Mouse (Mus musculus) cortical plate, adult 2 months (tissue): ENCODE measurements around the gene Kdm5b. TPM values are rescaled to one million over a fixed set of nuclear protein-coding genes. Genes with fewer than 3 reads are reported as not detected.

ENCODE experiments used
- H3K27ac ChIP-seq: fragments of 200-500 bp; 2 replicates; pipeline ENCODE4 v1.5.1; 2012; ENCODE audit warnings: low read length, control low read depth, inconsistent platforms; ENCODE audit not compliant: insufficient read depth
- H3K4me1 ChIP-seq: fragments of 200-500 bp; 2 replicates; pipeline ENCODE4 v1.6.1; 2011; ENCODE audit warnings: low read length; ENCODE audit not compliant: control insufficient read depth, insufficient read depth
- H3K4me3 ChIP-seq: fragments of 200-500 bp; 2 replicates; pipeline ENCODE4 v1.5.1; 2011; ENCODE audit warnings: mild to moderate bottlenecking, low read length, control low read depth; ENCODE audit not compliant: insufficient read depth
- CTCF ChIP-seq: fragments of 200-500 bp; IDR thresholded peaks from 2 replicates; pipeline ENCODE4 v1.5.1; 2011; ENCODE audit warnings: mild to moderate bottlenecking, control low read depth, low read length; ENCODE audit not compliant: insufficient read depth; ENCODE audit errors: extremely low read depth
- POLR2A ChIP-seq: fragments of 200-500 bp; IDR thresholded peaks from 2 replicates; pipeline ENCODE4 v1.6.1; 2011; ENCODE audit warnings: mild to moderate bottlenecking, low read length, control low read depth; ENCODE audit not compliant: insufficient read depth; ENCODE audit errors: extremely low read depth
- polyA plus RNA-seq: library from polyadenylated mRNA; depleted of rRNA; stranded (reverse); fragments of >200 nt; gene quantifications from 2 replicates; pipeline ENCODE4 v1.2.3, GENCODE M21; 2012

Kdm5b gene
- polyA plus RNA-seq, 1 experiment, result 26.4 TPM

- no peak overlapping the region for H3K27ac ChIP-seq
- no peak for TF ChIP-seq POLR2A
- TF ChIP-seq CTCF, result no peak
- no peak overlapping the region for H3K4me3 ChIP-seq
These were observed 11.7 kb upstream of the Kdm5b start for GRCm38 (mm10) chr1:134548231-134548630.

DNA sequence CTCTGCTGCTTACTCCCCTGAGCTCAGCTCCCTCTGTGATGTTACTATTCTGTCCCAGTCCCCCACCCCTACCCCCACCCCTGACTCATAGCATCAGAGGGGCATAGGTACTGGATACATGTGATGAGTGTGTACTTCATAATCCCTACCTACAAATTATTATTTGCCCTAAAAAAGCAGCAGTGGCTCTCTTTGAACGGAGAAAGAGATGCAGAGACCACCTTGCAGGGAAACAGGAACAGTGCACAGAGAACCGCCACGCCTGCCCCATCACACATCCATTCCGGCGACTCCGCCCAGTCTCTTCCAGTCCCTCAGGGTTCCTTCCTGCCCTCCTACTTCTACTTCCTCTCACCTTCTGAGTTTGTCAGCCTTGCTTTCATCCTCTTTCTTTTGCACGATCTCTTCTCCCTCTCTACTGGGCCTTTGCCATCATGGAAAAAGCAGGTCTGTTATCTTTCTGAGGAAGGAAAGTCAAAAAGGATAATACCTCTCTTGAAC, 10.3 kb upstream of the Kdm5b start, which contains the start of gene Mgat4e:
TSS of gene Mgat4e (minus strand) at position 51 of the 501 bp plus-strand sequence.
- no peak within 1 kb of the TSS for H3K27ac ChIP-seq

More at GRCm38 (mm10) chr1:134548231-134548630, 11.7 kb upstream of the Kdm5b start:
- H3K4me1 ChIP-seq, result no peaks in the 10 kb centered on the region

DNA sequence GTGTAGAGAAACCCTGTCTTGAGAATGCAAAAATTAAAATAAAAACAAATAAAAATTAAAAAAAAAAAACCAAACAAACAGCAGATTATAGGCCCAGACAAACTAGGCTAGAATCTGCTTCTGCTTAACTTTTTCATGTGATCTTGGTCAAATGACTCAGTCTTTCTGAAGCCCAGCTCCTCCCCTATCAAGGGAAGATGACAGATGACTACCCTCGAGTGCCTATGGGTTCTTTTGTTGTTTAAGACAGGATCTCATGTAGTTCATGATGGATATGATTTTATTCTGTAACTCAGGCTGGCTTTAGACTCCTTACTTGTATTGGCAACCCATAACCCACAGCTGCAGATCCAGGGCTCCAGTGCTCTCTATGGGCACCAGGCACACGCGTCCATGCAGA, 8.1 kb upstream of the Kdm5b start:
- H3K27ac ChIP-seq, result no peak overlapping the region
- H3K4me3 ChIP-seq, result no peak overlapping the region
- TF ChIP-seq CTCF (no peak), POLR2A (no peak)
- no peaks in the 10 kb centered on the region; the same call in 1 of the 2 replicates for H3K4me1 ChIP-seq

More for the DNA sequence above, 10.3 kb upstream of the Kdm5b start, which contains the start of gene Mgat4e:
- Histone ChIP-seq H3K4me3 (no peak within 1 kb of the TSS), H3K4me1 (no peaks in the 10 kb centered on the region)
- TF ChIP-seq POLR2A (no peak), CTCF (no peak)

DNA sequence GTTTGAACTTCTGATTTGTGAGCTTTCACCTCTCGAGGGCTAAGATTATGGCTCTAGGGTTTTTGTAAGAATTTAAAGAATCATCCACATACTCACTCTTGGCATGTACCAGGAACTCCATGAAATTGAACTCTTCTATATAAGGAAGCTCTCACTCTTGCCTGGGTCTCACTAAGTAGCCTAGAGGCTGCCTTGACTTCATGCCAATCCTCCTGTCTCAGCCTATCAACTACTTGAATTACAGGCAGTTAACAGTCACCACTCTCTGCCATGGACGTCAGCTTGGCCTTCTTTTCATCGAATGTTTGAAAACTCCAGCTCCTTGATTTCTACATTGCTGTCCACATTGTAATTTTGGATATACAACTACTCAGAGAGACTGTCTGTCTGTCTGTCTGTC, 7.6 kb upstream of the Kdm5b start:
- TF ChIP-seq POLR2A, result no peak
- no peak for TF ChIP-seq CTCF
- no peaks in the 10 kb centered on the region; the same call in 1 of the 2 replicates for H3K4me1 ChIP-seq
- no peak overlapping the region for H3K4me3 ChIP-seq
- no peak overlapping the region for H3K27ac ChIP-seq

GRCm38 (mm10) chr1:134555240-134555870, 4.6 kb upstream of the Kdm5b start:
- H3K4me1 ChIP-seq, result no peaks in the 10 kb centered on the region; the same call in 1 of the 2 replicates
- H3K27ac ChIP-seq, result no peak overlapping the region
- H3K4me3 ChIP-seq, result peak overlapping the region; percentile 71; the same call in 1 of the 2 replicates
- TF ChIP-seq POLR2A, result no peak
- TF ChIP-seq CTCF, result no peak

DNA sequence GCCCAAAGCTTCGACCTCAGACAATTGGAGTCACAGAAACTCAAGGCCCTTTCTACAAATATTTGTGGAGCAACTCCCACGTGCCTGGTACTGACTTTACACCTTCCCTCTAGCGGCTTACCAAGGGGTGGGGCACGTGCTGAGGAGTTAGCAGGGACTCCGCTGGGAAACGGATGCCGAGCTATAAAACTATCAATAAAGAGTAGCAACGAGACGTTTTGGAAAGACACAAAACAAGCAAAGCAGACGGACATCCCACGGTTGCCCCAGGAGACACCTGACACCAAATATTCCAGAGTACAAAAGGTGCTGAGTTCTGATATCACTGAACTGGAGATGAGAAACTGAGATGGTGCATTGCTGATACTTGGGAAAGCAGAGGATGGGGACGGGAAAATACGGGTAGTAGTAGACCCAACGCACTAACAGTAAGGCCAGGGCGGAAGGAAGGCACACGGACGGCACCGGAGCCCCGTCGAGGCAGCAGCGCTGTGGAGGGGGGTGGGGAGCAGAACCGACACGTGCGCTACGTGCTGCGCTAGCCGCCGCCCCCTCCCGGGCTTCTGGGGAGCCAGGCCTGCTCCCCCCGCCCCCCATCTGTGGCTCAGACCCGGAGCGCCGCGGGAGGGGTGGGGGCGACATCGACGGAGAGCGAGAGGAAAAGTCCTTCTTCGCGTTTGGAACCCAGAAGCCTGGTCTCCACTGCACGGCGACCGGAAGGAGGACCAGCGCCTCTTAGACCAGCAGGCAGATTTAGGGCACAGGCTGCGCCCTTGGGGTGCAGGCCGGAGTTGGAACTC, 3.9 kb upstream of the Kdm5b start:
- no peaks in the 10 kb centered on the region; the same call in 1 of the 2 replicates for H3K4me1 ChIP-seq
- peak overlapping the region; percentile 71 for H3K4me3 ChIP-seq
- no peak for TF ChIP-seq CTCF
- TF ChIP-seq POLR2A, result no peak
- 0 out of 2 replicates have a peak overlapping the region, but pooled peaks have one; percentile 32 for H3K27ac ChIP-seq

GRCm38 (mm10) chr1:134556671-134557218, 3.2 kb upstream of the Kdm5b start:
- H3K27ac ChIP-seq, result 0 out of 2 replicates have a peak overlapping the region, but pooled peaks have one; percentile 32

GRCm38 (mm10) chr1:134558511-134558910, 1.5 kb upstream of the Kdm5b start:
- Histone ChIP-seq H3K27ac (no peak overlapping the region), H3K4me1 (no peaks in the 10 kb centered on the region; the same call in 1 of the 2 replicates), H3K4me3 (no peak overlapping the region)
- TF ChIP-seq CTCF, result no peak
- TF ChIP-seq POLR2A, result no peak

More at GRCm38 (mm10) chr1:134556671-134557218, 3.2 kb upstream of the Kdm5b start:
- TF ChIP-seq POLR2A (peak; percentile 58), CTCF (no peak)
- H3K4me3 ChIP-seq, result peak overlapping the region; percentile 71
- H3K4me1 ChIP-seq, result no peaks in the 10 kb centered on the region; the same call in 1 of the 2 replicates

DNA sequence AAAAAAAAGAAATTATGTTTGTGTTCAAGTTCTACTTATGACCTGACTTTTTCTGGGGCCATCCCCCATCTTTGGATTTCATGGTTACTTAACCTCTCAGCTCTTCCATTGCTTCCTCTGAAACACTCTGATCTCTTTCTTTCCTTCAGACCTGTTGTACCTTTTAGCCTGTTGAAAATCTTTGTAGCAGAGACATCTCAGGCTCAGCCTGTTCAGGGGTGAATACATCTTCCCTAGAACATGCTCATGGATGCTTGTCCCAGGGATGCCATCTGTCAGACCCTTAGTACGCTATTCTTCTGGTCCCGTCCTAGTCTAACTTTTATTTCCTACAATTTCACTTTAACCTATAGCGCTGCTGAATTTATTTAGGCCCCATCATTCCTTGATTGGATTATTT, 745 bp upstream of the Kdm5b start:
- H3K4me1 ChIP-seq, result peaks cover 2% of the 10 kb centered on the region
- peak overlapping the region; percentile 61; the same call in 1 of the 2 replicates for H3K4me3 ChIP-seq
- no peak for TF ChIP-seq CTCF
- TF ChIP-seq POLR2A, result no peak
- no peak overlapping the region for H3K27ac ChIP-seq

GRCm38 (mm10) chr1:134560396-134560795, 425 bp downstream of the Kdm5b start:
- Histone ChIP-seq H3K27ac (peak overlapping the region; percentile 93), H3K4me1 (peaks cover 2% of the 10 kb centered on the region), H3K4me3 (peak overlapping the region; percentile 61)
- TF ChIP-seq POLR2A (no peak), CTCF (no peak)
